Mouse (Mus musculus) hindbrain, embryonic 16.5 days (tissue): ENCODE results near the gene Morn3. TPM values are rescaled to one million over a fixed set of nuclear protein-coding genes. Genes with fewer than 3 reads are reported as not detected.

Experiments
- ATAC-seq: fragments of 200-750 bp; cut with Nextera tagmentation; 2 replicates; pipeline ENCODE4 v1.8.0; 2017; ENCODE audit warnings: moderate TSS enrichment, moderate library complexity
- H3K27ac ChIP-seq: fragments of 300-500 bp; sonication (generic); 2 replicates; pipeline ENCODE4 v1.5.1; 2014; ENCODE audit warnings: low read depth, mild to moderate bottlenecking, control low read depth, low read length, moderate library complexity
- H3K27me3 ChIP-seq: fragments of 300-500 bp; sonication (generic); replicated peaks from 2 replicates; pipeline ENCODE4 v1.6.1; 2014; ENCODE audit warnings: low read length; ENCODE audit not compliant: control insufficient read depth, insufficient read depth
- H3K36me3 ChIP-seq: fragments of 300-500 bp; sonication (generic); 2 replicates; pipeline ENCODE4 v1.6.1; 2014; ENCODE audit warnings: mild to moderate bottlenecking, low read length, moderate library complexity, mixed read lengths; ENCODE audit not compliant: control insufficient read depth, insufficient read depth
- H3K4me1 ChIP-seq: fragments of 300-500 bp; sonication (generic); 2 replicates; pipeline ENCODE4 v1.6.1; 2014; ENCODE audit warnings: low read depth, low read length; ENCODE audit not compliant: control insufficient read depth, insufficient read depth
- H3K4me2 ChIP-seq: fragments of 300-500 bp; sonication (generic); 2 replicates; pipeline ENCODE4 v1.6.1; 2014; ENCODE audit warnings: mild to moderate bottlenecking, low read length, control low read depth, moderate library complexity
- H3K4me3 ChIP-seq: fragments of 300-500 bp; sonication (generic); 2 replicates; pipeline ENCODE4 v1.5.1; 2014; ENCODE audit warnings: mild to moderate bottlenecking, low read length, control low read depth, moderate library complexity
- H3K9ac ChIP-seq: fragments of 300-500 bp; sonication (generic); 2 replicates; pipeline ENCODE4 v1.6.1; 2014; ENCODE audit warnings: low read depth, mild to moderate bottlenecking, control low read depth, low read length, moderate library complexity
- H3K9me3 ChIP-seq: fragments of 300-500 bp; sonication (generic); 2 replicates; pipeline ENCODE4 v1.6.1; 2014; ENCODE audit warnings: mild to moderate bottlenecking, low read length, moderate library complexity; ENCODE audit not compliant: control insufficient read depth
- WGBS: fragments of 180-500 bp; shearing (Covaris S2); extraction: QIAGEN DNeasy Blood & Tissue Kit; methylation state at CpG from one replicate; pipeline ENCODE4 v1.1.7; 2014; 5-methylcytosine and 5-hydroxymethylcytosine counted together
- polyA plus RNA-seq: library from polyadenylated mRNA; unstranded; fragments of >200 nt; fragmentation: Nextera tagmentation; extraction: Ambion mirVana; gene quantifications from 2 replicates; pipeline ENCODE4 v1.2.1, GENCODE M21; 2015

Morn3 gene
- polyA plus RNA-seq, 1 experiment from 2014 or later, result 0.81 TPM

DNA sequence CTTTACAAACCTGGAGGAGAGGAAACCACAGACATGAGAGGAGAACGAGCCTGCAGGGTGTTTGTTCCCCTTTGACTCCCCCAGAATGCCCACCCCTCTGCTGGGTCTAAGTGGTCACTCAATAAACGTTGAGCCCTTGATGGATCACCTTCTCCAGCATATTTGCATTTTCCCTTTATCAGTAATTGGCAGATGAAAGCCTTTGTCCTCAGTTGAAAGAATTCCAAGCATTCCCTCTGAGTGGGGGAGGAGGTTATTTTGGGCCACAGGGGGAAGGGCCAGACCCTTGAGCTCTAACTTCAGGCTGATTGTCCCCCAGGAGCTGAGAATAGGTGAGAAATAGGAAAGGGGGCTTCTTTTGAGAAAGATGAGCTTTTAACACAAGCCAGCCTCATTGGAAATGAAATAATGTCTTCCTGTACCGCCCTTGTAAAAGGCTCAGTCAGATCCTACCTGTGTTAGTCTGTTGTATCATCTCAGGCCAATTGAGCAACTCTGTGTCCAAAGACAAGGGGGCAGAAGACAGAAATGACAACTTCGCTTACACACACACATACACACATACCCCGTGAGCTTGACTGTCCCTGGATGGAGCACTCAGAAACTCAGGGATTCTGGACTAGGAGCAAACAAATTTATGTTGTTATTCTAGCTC is 55.3 kb downstream of the Morn3 start:
- peak overlapping the region; percentile 6; the same call in 1 of the 2 replicates for H3K9ac ChIP-seq
- H3K36me3 ChIP-seq, result no peaks in the 10 kb centered on the region
- H3K27ac ChIP-seq, result no peak overlapping the region
- peaks cover 33% of the 10 kb centered on the region for H3K4me1 ChIP-seq
- no peak for ATAC-seq
- no peaks in the 10 kb centered on the region for H3K27me3 ChIP-seq
- peak overlapping the region; percentile 99; the same call in 1 of the 2 replicates for H3K4me2 ChIP-seq
- whole genome bisulfite sequencing, result 25% methylated on average over 5 of the region's 5 CpGs
- no peaks in the 10 kb centered on the region for H3K9me3 ChIP-seq
- no peak overlapping the region for H3K4me3 ChIP-seq

DNA sequence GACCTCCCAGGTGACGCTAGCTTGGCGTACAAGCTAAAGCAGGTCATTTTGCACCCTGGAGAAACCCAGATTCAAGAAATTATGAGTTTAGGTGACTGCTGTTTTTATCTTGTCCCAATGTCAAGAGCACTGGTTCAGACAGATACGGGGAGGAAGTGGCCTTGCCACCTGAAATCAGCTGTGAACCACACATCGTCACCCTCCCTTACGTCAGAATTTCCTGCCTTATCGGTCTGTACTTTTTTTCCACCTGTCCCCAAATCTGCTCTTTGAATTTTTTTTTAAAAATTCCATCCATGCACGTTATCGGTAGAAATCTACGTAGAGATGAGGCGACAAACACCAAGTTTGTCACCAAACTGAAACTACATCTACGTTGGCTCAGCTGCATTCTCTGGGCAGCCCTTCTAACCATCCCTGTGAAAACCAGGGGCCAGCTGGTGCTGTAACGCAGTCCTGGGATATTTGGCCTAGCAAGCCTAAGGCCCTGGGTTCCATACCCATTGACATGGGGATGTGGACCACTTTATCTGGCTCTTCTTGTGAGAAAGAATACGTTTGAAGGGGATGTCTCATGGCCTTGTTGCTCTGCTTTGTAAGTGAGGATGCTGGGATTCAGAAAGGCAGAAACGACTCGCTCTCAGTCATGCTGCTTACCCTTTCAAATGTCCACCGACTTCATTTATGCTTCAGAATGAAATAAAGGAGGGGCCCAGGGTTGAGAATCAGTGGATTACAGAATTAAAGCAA is 56.2 kb downstream of the Morn3 start:
- Histone ChIP-seq H3K4me3 (peak overlapping the region; percentile 69), H3K27ac (no peak overlapping the region), H3K27me3 (no peaks in the 10 kb centered on the region), H3K9me3 (no peaks in the 10 kb centered on the region), H3K4me1 (peaks cover 33% of the 10 kb centered on the region), H3K9ac (peak overlapping the region; percentile 76), H3K4me2 (peak overlapping the region; percentile 99), H3K36me3 (no peaks in the 10 kb centered on the region)
- ATAC-seq, result no peak
- WGBS, result 16% methylated on average over 16 of the region's 16 CpGs

- peak; percentile 21; the same call in 1 of the 2 replicates for ATAC-seq
- H3K9ac ChIP-seq, result peak within 1 kb of the TSS; percentile 76
- WGBS, result 2% methylated on average over 15 of the region's 15 CpGs
- H3K4me2 ChIP-seq, result peak within 1 kb of the TSS; percentile 99
- H3K4me3 ChIP-seq, result peak within 1 kb of the TSS; percentile 69
- H3K36me3 ChIP-seq, result no peaks in the 10 kb centered on the region
- peaks cover 33% of the 10 kb centered on the region for H3K4me1 ChIP-seq
- no peaks in the 10 kb centered on the region for H3K9me3 ChIP-seq
- peak within 1 kb of the TSS; percentile 79 for H3K27ac ChIP-seq
- no peaks in the 10 kb centered on the region for H3K27me3 ChIP-seq
These were observed 57.1 kb downstream of the Morn3 start, which contains the start of gene Kdm2b for GRCm38 (mm10) chr5:122989551-122990330. Gene Kdm2b, minus strand, starts transcription at chr5:122989823.

DNA sequence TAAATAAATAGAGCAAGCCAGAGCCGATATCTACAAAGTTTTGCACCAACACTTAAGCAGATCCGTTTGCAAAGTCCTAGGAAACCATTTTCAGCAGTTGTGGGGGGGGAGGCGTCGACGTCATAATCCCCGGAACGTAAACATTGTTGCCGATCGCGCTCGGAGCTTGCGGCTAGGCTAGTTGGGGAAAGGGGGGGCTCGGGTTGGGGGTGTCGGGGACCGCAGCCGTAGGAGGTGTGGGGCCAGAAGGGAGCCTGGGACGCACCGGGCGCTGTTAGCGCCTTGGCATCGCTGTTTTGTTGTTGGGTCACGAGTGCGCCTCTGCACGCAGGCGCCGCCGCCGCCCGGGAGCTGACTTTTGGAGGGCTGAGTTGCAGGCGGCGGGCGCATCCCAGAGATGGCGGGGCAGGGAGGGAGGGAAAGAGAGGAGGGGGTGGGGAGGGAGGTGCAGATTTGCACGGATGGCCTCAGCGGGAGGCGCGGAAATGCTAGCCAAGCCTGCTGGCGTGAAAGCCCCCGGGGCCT is 57.8 kb downstream of the Morn3 start:
- Histone ChIP-seq H3K4me1 (peaks cover 33% of the 10 kb centered on the region), H3K4me2 (peak overlapping the region; percentile 99), H3K9ac (peak overlapping the region; percentile 76), H3K4me3 (peak overlapping the region; percentile 69), H3K9me3 (no peaks in the 10 kb centered on the region), H3K36me3 (no peaks in the 10 kb centered on the region), H3K27me3 (no peaks in the 10 kb centered on the region), H3K27ac (peak overlapping the region; percentile 79)
- peak; percentile 63 for ATAC-seq
- whole genome bisulfite sequencing, result under 1% methylated on average over 35 of the region's 39 CpGs

GRCm38 (mm10) chr5:122988021-122988751 is 58.6 kb downstream of the Morn3 start:
- Histone ChIP-seq H3K9ac (peak overlapping the region; percentile 76), H3K4me1 (peaks cover 33% of the 10 kb centered on the region), H3K4me2 (peak overlapping the region; percentile 99), H3K4me3 (peak overlapping the region; percentile 69), H3K9me3 (no peaks in the 10 kb centered on the region), H3K27ac (peak overlapping the region; percentile 60; the same call in 1 of the 2 replicates), H3K27me3 (no peaks in the 10 kb centered on the region), H3K36me3 (no peaks in the 10 kb centered on the region)
- ATAC-seq, result no peak
- under 1% methylated on average over 41 of the region's 41 CpGs for WGBS

- Histone ChIP-seq H3K27me3 (no peaks in the 10 kb centered on the region), H3K9ac (peak overlapping the region; percentile 76), H3K27ac (no peak overlapping the region; the same call in 1 of the 2 replicates), H3K4me1 (peaks cover 33% of the 10 kb centered on the region), H3K9me3 (no peaks in the 10 kb centered on the region), H3K4me3 (peak overlapping the region; percentile 69), H3K4me2 (peak overlapping the region; percentile 99), H3K36me3 (no peaks in the 10 kb centered on the region)
- peak; percentile 41 for ATAC-seq
- WGBS, result 3% methylated on average over 39 of the region's 39 CpGs
These were observed 59.4 kb downstream of the Morn3 start for GRCm38 (mm10) chr5:122987211-122988020.

- Histone ChIP-seq H3K27me3 (no peaks in the 10 kb centered on the region), H3K27ac (no peak overlapping the region), H3K36me3 (no peaks in the 10 kb centered on the region), H3K9ac (no peak overlapping the region), H3K9me3 (no peaks in the 10 kb centered on the region), H3K4me3 (no peak overlapping the region), H3K4me1 (peaks cover 30% of the 10 kb centered on the region), H3K4me2 (no peak overlapping the region)
- 31% methylated on average over 8 of the region's 8 CpGs for WGBS
- ATAC-seq, result no peak
These were observed 60.7 kb downstream of the Morn3 start for GRCm38 (mm10) chr5:122986091-122986493.
